Mouse (Mus musculus) heart, postnatal 14 days (tissue): ENCODE results near the gene Tinag. TPM values are rescaled to one million over a fixed set of nuclear protein-coding genes. Genes with fewer than 3 reads are reported as not detected.
"Not testable (repeated sequence)": the region's sequence is repeated elsewhere in the genome, so short reads cannot be mapped to it uniquely, and the experiment has no call there.

ENCODE experiments used
- DNase-seq, 2 experiments: peaks; one replicate each; pipeline ENCODE4 v3.0.0; 2021 to 2022
- intact Hi-C: fragments of 180-260 bp; cut with DNase I; formaldehyde crosslinking; loops from one replicate; pipeline ENCODE4 v1.15.1; 2025
- long read RNA-seq, 2 experiments: library from polyadenylated mRNA; stranded (forward); transcript quantifications; one replicate each; pipeline ENCODE4 v2.0.0; 2021
- total RNA-seq, 2 experiments: library from RNA; stranded (reverse); gene quantifications; 2 replicates each; pipeline ENCODE4 v1.2.3; 2021

The Tinag gene
- not detected for total RNA-seq
- long read RNA-seq, experiment 1: 0 reads
- long read RNA-seq, experiment 2: 0 reads

- intact Hi-C loops: no loop called here
- DNase-seq: no peak
These were observed at the start of gene Tinag for GRCm38 (mm10) chr9:77045585-77045984. Tinag (minus strand) TSS chr9:77045794.

GRCm38 (mm10) chr9:77083221-77083620 lies 37.6 kb upstream of the Tinag start:
- intact Hi-C loops, DNase-seq: not testable (repeated sequence)

- no peak for DNase-seq
- intact Hi-C loops: no loop called here
These were observed 26.1 kb upstream of the Tinag start for GRCm38 (mm10) chr9:77071676-77072075.

- intact Hi-C loops: no loop called here
- peak in 1 of 2 experiments; percentile 1 for DNase-seq
These were observed 11.0 kb upstream of the Tinag start for GRCm38 (mm10) chr9:77056611-77057010.

GRCm38 (mm10) chr9:77054426-77055193 lies 9.0 kb upstream of the Tinag start:
- intact Hi-C loops: no loop called here
- no peak for DNase-seq

- no peak for DNase-seq
- intact Hi-C loops: no loop called here
These were observed 5.8 kb upstream of the Tinag start for GRCm38 (mm10) chr9:77051406-77051805.

GRCm38 (mm10) chr9:77049669-77050068 lies 4.1 kb upstream of the Tinag start:
- DNase-seq: no peak
- intact Hi-C loops: no loop called here

- DNase-seq: no peak
- intact Hi-C loops: no loop called here
These were observed 597 bp upstream of the Tinag start for GRCm38 (mm10) chr9:77046067-77046715.

GRCm38 (mm10) chr9:77035361-77035760 lies 10.2 kb downstream of the Tinag start:
- DNase-seq: no peak
- intact Hi-C loops: no loop called here

GRCm38 (mm10) chr9:77032430-77033154 lies 13.0 kb downstream of the Tinag start:
- intact Hi-C loops: no loop called here
- no peak for DNase-seq

GRCm38 (mm10) chr9:77025271-77025670 lies 20.3 kb downstream of the Tinag start:
- intact Hi-C loops: no loop called here
- no peak for DNase-seq

- DNase-seq: peak; percentile 27 to 67
- intact Hi-C loops: no loop called here
These were observed 26.7 kb downstream of the Tinag start for GRCm38 (mm10) chr9:77018935-77019334.

GRCm38 (mm10) chr9:76996021-76996420 lies 49.6 kb downstream of the Tinag start:
- intact Hi-C loops: no loop called here
- no peak for DNase-seq

GRCm38 (mm10) chr9:76989946-76990345 lies 55.6 kb downstream of the Tinag start:
- DNase-seq: peak; percentile 11 to 42
- intact Hi-C loops: loop anchor here (5.0 kb wide), 1 partner anchor 392 kb away; no protein-coding TSS in a partner anchor

GRCm38 (mm10) chr9:76934813-76935212 lies 110.8 kb downstream of the Tinag start:
- DNase-seq: no peak
- intact Hi-C loops: no loop called here

- DNase-seq: peak in 1 of 2 experiments; percentile 1
- intact Hi-C loops: no loop called here
These were observed 130.4 kb downstream of the Tinag start for GRCm38 (mm10) chr9:76915093-76915661.
